Mouse (Mus musculus): ENCODE measurements around the gene Gan. TPM values are rescaled to one million over a fixed set of nuclear protein-coding genes. Genes with fewer than 3 reads are reported as not detected.

Gene Gan
- polyA plus RNA-seq, 1 experiment from 2014 or later, result 2.2 TPM

- Histone ChIP-seq H3K27ac (ENCODE audit: low read depth, low read length) (peak overlapping the region; percentile 69), H3K4me1 (ENCODE audit: control insufficient read depth, insufficient read depth, low read length) (peaks cover 35% of the 10 kb centered on the region), H3K27me3 (ENCODE audit: control insufficient read depth, insufficient read depth, low read length) (no peaks in the 10 kb centered on the region), H3K9ac (ENCODE audit: low read length) (peak overlapping the region; percentile 95), H3K4me3 (ENCODE audit: low read depth, low read length) (peak overlapping the region; percentile 96), H3K9me3 (ENCODE audit: control insufficient read depth, low read length) (no peaks in the 10 kb centered on the region), H3K36me3 (ENCODE audit: control insufficient read depth, insufficient read depth, low read length) (no peaks in the 10 kb centered on the region), H3K4me2 (peak overlapping the region; percentile 83)
- ATAC-seq (ENCODE audit: low FRiP score) (peak; percentile 6; the same call in 1 of the 2 replicates), DNase-seq (ENCODE audit: low spot score, missing footprints) (peak; percentile 96)
- 6% methylated on average over 22 of the region's 22 CpGs for WGBS
These were observed 100.1 kb downstream of the Gan start for GRCm38 (mm10) chr8:117257821-117258575.

GRCm38 (mm10) chr8:117258576-117259040 is 100.7 kb downstream of the Gan start:
- DNase-seq (ENCODE audit: low spot score, missing footprints) (no peak), ATAC-seq (ENCODE audit: low FRiP score) (no peak)

GRCm38 (mm10) chr8:117259431-117260001 is 101.6 kb downstream of the Gan start:
- Histone ChIP-seq H3K9ac (ENCODE audit: low read length) (peak overlapping the region; percentile 95), H3K4me3 (ENCODE audit: low read depth, low read length) (peak overlapping the region; percentile 96), H3K4me1 (ENCODE audit: control insufficient read depth, insufficient read depth, low read length) (peaks cover 39% of the 10 kb centered on the region), H3K9me3 (ENCODE audit: control insufficient read depth, low read length) (no peaks in the 10 kb centered on the region), H3K36me3 (ENCODE audit: control insufficient read depth, insufficient read depth, low read length) (no peaks in the 10 kb centered on the region), H3K27ac (ENCODE audit: low read depth, low read length) (no peak overlapping the region), H3K4me2 (peak overlapping the region; percentile 83), H3K27me3 (ENCODE audit: control insufficient read depth, insufficient read depth, low read length) (no peaks in the 10 kb centered on the region)
- 70% methylated on average over 11 of the region's 11 CpGs for WGBS
- ATAC-seq (ENCODE audit: low FRiP score) (no peak), DNase-seq (ENCODE audit: low spot score, missing footprints) (peak; percentile 89)

More at GRCm38 (mm10) chr8:117258576-117259040, 100.7 kb downstream of the Gan start:
- Histone ChIP-seq H3K4me2 (peak overlapping the region; percentile 83), H3K27ac (ENCODE audit: low read depth, low read length) (peak overlapping the region; percentile 69), H3K9ac (ENCODE audit: low read length) (peak overlapping the region; percentile 95), H3K27me3 (ENCODE audit: control insufficient read depth, insufficient read depth, low read length) (no peaks in the 10 kb centered on the region), H3K36me3 (ENCODE audit: control insufficient read depth, insufficient read depth, low read length) (no peaks in the 10 kb centered on the region), H3K4me1 (ENCODE audit: control insufficient read depth, insufficient read depth, low read length) (peaks cover 39% of the 10 kb centered on the region), H3K4me3 (ENCODE audit: low read depth, low read length) (peak overlapping the region; percentile 96), H3K9me3 (ENCODE audit: control insufficient read depth, low read length) (no peaks in the 10 kb centered on the region)
- WGBS, result 61% methylated on average over 6 of the region's 6 CpGs

GRCm38 (mm10) chr8:117260234-117260929 is 102.4 kb downstream of the Gan start:
- no peaks in the 10 kb centered on the region for H3K36me3 ChIP-seq (ENCODE audit: control insufficient read depth, insufficient read depth, low read length)
- 22% methylated on average over 14 of the region's 14 CpGs for WGBS
- ATAC-seq (ENCODE audit: low FRiP score) (no peak), DNase-seq (ENCODE audit: low spot score, missing footprints) (peak; percentile 90)
- peak overlapping the region; percentile 96 for H3K4me3 ChIP-seq (ENCODE audit: low read depth, low read length)
- peak overlapping the region; percentile 95 for H3K9ac ChIP-seq (ENCODE audit: low read length)
- H3K4me1 ChIP-seq (ENCODE audit: control insufficient read depth, insufficient read depth, low read length), result peaks cover 39% of the 10 kb centered on the region
- H3K27me3 ChIP-seq (ENCODE audit: control insufficient read depth, insufficient read depth, low read length), result no peaks in the 10 kb centered on the region
- H3K9me3 ChIP-seq (ENCODE audit: control insufficient read depth, low read length), result no peaks in the 10 kb centered on the region
- peak overlapping the region; percentile 83 for H3K4me2 ChIP-seq
- H3K27ac ChIP-seq (ENCODE audit: low read depth, low read length), result no peak overlapping the region

GRCm38 (mm10) chr8:117260930-117261475 is 103.1 kb downstream of the Gan start:
- H3K4me1 ChIP-seq (ENCODE audit: control insufficient read depth, insufficient read depth, low read length), result peaks cover 39% of the 10 kb centered on the region
- peak; percentile 94 for DNase-seq (ENCODE audit: low spot score, missing footprints)
- peak overlapping the region; percentile 96 for H3K4me3 ChIP-seq (ENCODE audit: low read depth, low read length)

GRCm38 (mm10) chr8:117261702-117262101 is 103.8 kb downstream of the Gan start:
- Histone ChIP-seq H3K9ac (ENCODE audit: low read length) (no peak overlapping the region), H3K36me3 (ENCODE audit: control insufficient read depth, insufficient read depth, low read length) (no peaks in the 10 kb centered on the region), H3K4me2 (peak overlapping the region; percentile 83), H3K9me3 (ENCODE audit: control insufficient read depth, low read length) (no peaks in the 10 kb centered on the region), H3K4me3 (ENCODE audit: low read depth, low read length) (no peak overlapping the region), H3K27ac (ENCODE audit: low read depth, low read length) (no peak overlapping the region), H3K27me3 (ENCODE audit: control insufficient read depth, insufficient read depth, low read length) (no peaks in the 10 kb centered on the region), H3K4me1 (ENCODE audit: control insufficient read depth, insufficient read depth, low read length) (peaks cover 39% of the 10 kb centered on the region)
- ATAC-seq (ENCODE audit: low FRiP score) (no peak), DNase-seq (ENCODE audit: low spot score, missing footprints) (no peak)
- 13% methylated on average over 9 of the region's 9 CpGs for WGBS

More at GRCm38 (mm10) chr8:117260930-117261475, 103.1 kb downstream of the Gan start:
- Histone ChIP-seq H3K27ac (ENCODE audit: low read depth, low read length) (no peak overlapping the region), H3K9ac (ENCODE audit: low read length) (peak overlapping the region; percentile 95), H3K36me3 (ENCODE audit: control insufficient read depth, insufficient read depth, low read length) (no peaks in the 10 kb centered on the region), H3K27me3 (ENCODE audit: control insufficient read depth, insufficient read depth, low read length) (no peaks in the 10 kb centered on the region), H3K9me3 (ENCODE audit: control insufficient read depth, low read length) (no peaks in the 10 kb centered on the region), H3K4me2 (peak overlapping the region; percentile 83)
- ATAC-seq (ENCODE audit: low FRiP score), result no peak
- WGBS, result 32% methylated on average over 14 of the region's 14 CpGs

GRCm38 (mm10) chr8:117262685-117263084 is 104.8 kb downstream of the Gan start:
- Histone ChIP-seq H3K4me1 (ENCODE audit: control insufficient read depth, insufficient read depth, low read length) (peaks cover 39% of the 10 kb centered on the region), H3K4me2 (no peak overlapping the region), H3K9me3 (ENCODE audit: control insufficient read depth, low read length) (no peaks in the 10 kb centered on the region), H3K27me3 (ENCODE audit: control insufficient read depth, insufficient read depth, low read length) (no peaks in the 10 kb centered on the region), H3K27ac (ENCODE audit: low read depth, low read length) (no peak overlapping the region), H3K9ac (ENCODE audit: low read length) (no peak overlapping the region), H3K36me3 (ENCODE audit: control insufficient read depth, insufficient read depth, low read length) (no peaks in the 10 kb centered on the region), H3K4me3 (ENCODE audit: low read depth, low read length) (no peak overlapping the region)
- DNase-seq (ENCODE audit: low spot score, missing footprints), result no peak
- no peak for ATAC-seq (ENCODE audit: low FRiP score)
- WGBS, result 78% methylated on average over 8 of the region's 8 CpGs

GRCm38 (mm10) chr8:117263442-117263841 is 105.5 kb downstream of the Gan start:
- H3K4me1 ChIP-seq (ENCODE audit: control insufficient read depth, insufficient read depth, low read length), result peaks cover 34% of the 10 kb centered on the region
- ATAC-seq (ENCODE audit: low FRiP score) (no peak), DNase-seq (ENCODE audit: low spot score, missing footprints) (no peak)
- 63% methylated on average over 5 of the region's 6 CpGs for WGBS
- H3K36me3 ChIP-seq (ENCODE audit: control insufficient read depth, insufficient read depth, low read length), result no peaks in the 10 kb centered on the region
- H3K4me3 ChIP-seq (ENCODE audit: low read depth, low read length), result no peak overlapping the region
- no peaks in the 10 kb centered on the region for H3K9me3 ChIP-seq (ENCODE audit: control insufficient read depth, low read length)
- H3K27me3 ChIP-seq (ENCODE audit: control insufficient read depth, insufficient read depth, low read length), result no peaks in the 10 kb centered on the region
- H3K4me2 ChIP-seq, result no peak overlapping the region
- H3K27ac ChIP-seq (ENCODE audit: low read depth, low read length), result no peak overlapping the region
- H3K9ac ChIP-seq (ENCODE audit: low read length), result no peak overlapping the region
